12 mouse cellular contexts compared by ENCODE assay signal in the genomic region with DNA sequence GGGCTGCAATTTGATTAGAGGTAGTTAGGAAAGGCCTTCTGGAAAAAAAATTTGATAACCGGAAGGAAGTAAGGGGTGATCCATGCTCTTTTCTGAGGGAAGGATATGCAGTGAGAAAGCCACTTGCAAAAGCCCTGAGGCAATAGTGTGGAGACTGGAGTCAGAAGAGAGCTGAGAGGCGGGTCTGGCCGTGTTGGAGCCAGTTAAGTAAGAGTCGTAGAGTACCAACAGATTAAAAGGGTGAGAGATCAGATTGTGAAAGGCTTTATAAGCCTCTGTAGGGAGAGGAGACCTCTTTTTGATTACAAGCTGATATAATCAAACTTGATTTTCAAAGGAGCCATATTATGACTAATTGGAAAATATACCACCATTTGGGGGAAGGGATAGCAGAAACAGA. TPM values are rescaled to one million over a fixed set of nuclear protein-coding genes. Genes with fewer than 3 reads are reported as not detected.
DNase-seq lines count a peak whose midpoint lies in the region; ATAC-seq and TF ChIP-seq lines count a peak whose summit lies in the region.
"Had no signal": no experiment of that assay in that cellular context is flagged by ENCODE, and none has a peak within 500 bp of the region (broad histone marks: within the 10 kb centered on the region; RNA-seq: fewer than 3 reads in every experiment).

No protein-coding gene starts in this region.

- TF ChIP-seq EP300 in stomach, postnatal 0 days (optimal IDR thresholded peaks at IDR 0.05): no peak

- no peak overlapping the region for H3K4me3 ChIP-seq in hindbrain, embryonic 14.5 days (replicated peaks; ENCODE audit: low read length)
- H3K4me3 ChIP-seq in hindbrain, embryonic 10.5 days: no peak overlapping the region
- no peak overlapping the region for H3K4me3 ChIP-seq in stomach, embryonic 15.5 days (replicated peaks)
- no peak overlapping the region for H3K4me3 ChIP-seq in stomach, postnatal 0 days (ENCODE audit: low read depth, low read length)
- H3K4me3 ChIP-seq in lung, embryonic 16.5 days (ENCODE audit: low read length): no peak overlapping the region
- H3K4me3 ChIP-seq: neural tube, embryonic 12.5 days had no signal

- H3K4me1 ChIP-seq in hindbrain, embryonic 14.5 days (replicated peaks; ENCODE audit: control insufficient read depth, insufficient read depth, low read length): peaks cover 6% of the 10 kb centered on the region
- H3K4me1 ChIP-seq in hindbrain, embryonic 10.5 days (replicated peaks): peaks cover 5% of the 10 kb centered on the region
- H3K4me1 ChIP-seq in stomach, embryonic 15.5 days: no peaks in the 10 kb centered on the region; the same call in 1 of the 2 replicates
- H3K4me1 ChIP-seq in stomach, postnatal 0 days (replicated peaks; ENCODE audit: control insufficient read depth, insufficient read depth): no peaks in the 10 kb centered on the region
- H3K4me1 ChIP-seq in lung, embryonic 16.5 days (replicated peaks; ENCODE audit: control insufficient read depth, insufficient read depth, low read length): peaks cover 8% of the 10 kb centered on the region

- H3K27me3 ChIP-seq in hindbrain, embryonic 14.5 days (ENCODE audit: control insufficient read depth, insufficient read depth, low read length): no peaks in the 10 kb centered on the region
- no peaks in the 10 kb centered on the region for H3K27me3 ChIP-seq in hindbrain, embryonic 10.5 days (ENCODE audit: insufficient read depth, poor library complexity, severe bottlenecking)
- no peaks in the 10 kb centered on the region for H3K27me3 ChIP-seq in stomach, embryonic 15.5 days (replicated peaks)
- H3K27me3 ChIP-seq in stomach, postnatal 0 days (ENCODE audit: control insufficient read depth, insufficient read depth, low read length): no peaks in the 10 kb centered on the region
- no peaks in the 10 kb centered on the region for H3K27me3 ChIP-seq in lung, embryonic 16.5 days (ENCODE audit: control insufficient read depth, insufficient read depth, low read depth, low read length)
- H3K27me3 ChIP-seq: limb, embryonic 13.5 days; neural tube, embryonic 12.5 days had no signal

- ATAC-seq in hindbrain, embryonic 14.5 days (ENCODE audit: low FRiP score): no peak
- no peak for ATAC-seq in stomach, embryonic 15.5 days (ENCODE audit: insufficient read depth, low FRiP score, low read depth)
- no peak for ATAC-seq in stomach, postnatal 0 days (ENCODE audit: low FRiP score, low TSS enrichment)
- no peak for ATAC-seq in lung, embryonic 16.5 days (ENCODE audit: low read depth)
- ATAC-seq in inflammation-experienced regulatory T-cells, adult 6 months: no peak

- TF ChIP-seq CTCF in stomach, postnatal 0 days (IDR thresholded peaks at IDR 0.05; ENCODE audit: low read depth): no peak

- H3K27ac ChIP-seq in hindbrain, embryonic 14.5 days: no peak overlapping the region
- no peak overlapping the region for H3K27ac ChIP-seq in hindbrain, embryonic 10.5 days
- no peak overlapping the region for H3K27ac ChIP-seq in stomach, embryonic 15.5 days
- no peak overlapping the region for H3K27ac ChIP-seq in stomach, postnatal 0 days (replicated peaks)
- no peak overlapping the region for H3K27ac ChIP-seq in lung, embryonic 16.5 days (ENCODE audit: low read length)
- H3K27ac ChIP-seq: limb, embryonic 13.5 days; neural tube, embryonic 12.5 days had no signal

- peak overlapping the region; percentile 88; the same call in 1 of the 2 replicates for H3K4me2 ChIP-seq in hindbrain, embryonic 14.5 days (replicated peaks)
- 0 out of 2 replicates have a peak overlapping the region, but pooled peaks have one; percentile 21 for H3K4me2 ChIP-seq in stomach, embryonic 15.5 days
- H3K4me2 ChIP-seq in stomach, postnatal 0 days (replicated peaks; ENCODE audit: low read depth): no peak overlapping the region
- H3K4me2 ChIP-seq in lung, embryonic 16.5 days (ENCODE audit: low read depth, low read length): peak overlapping the region; percentile 23; the same call in 1 of the 2 replicates

- no peak overlapping the region for H3K9ac ChIP-seq in hindbrain, embryonic 14.5 days
- H3K9ac ChIP-seq in stomach, embryonic 15.5 days: no peak overlapping the region
- no peak overlapping the region for H3K9ac ChIP-seq in stomach, postnatal 0 days (ENCODE audit: low read length)
- H3K9ac ChIP-seq in lung, embryonic 16.5 days (ENCODE audit: low read length): no peak overlapping the region
- H3K9ac ChIP-seq: limb, embryonic 13.5 days; neural tube, embryonic 12.5 days had no signal

- H3K9me3 ChIP-seq in hindbrain, embryonic 14.5 days (ENCODE audit: control insufficient read depth, low read length): no peaks in the 10 kb centered on the region
- no peaks in the 10 kb centered on the region for H3K9me3 ChIP-seq in hindbrain, embryonic 10.5 days
- no peaks in the 10 kb centered on the region for H3K9me3 ChIP-seq in stomach, embryonic 15.5 days
- no peaks in the 10 kb centered on the region for H3K9me3 ChIP-seq in stomach, postnatal 0 days (ENCODE audit: control insufficient read depth, low read length)
- no peaks in the 10 kb centered on the region for H3K9me3 ChIP-seq in lung, embryonic 16.5 days (ENCODE audit: control insufficient read depth, low read length)
- H3K9me3 ChIP-seq: limb, embryonic 13.5 days; neural tube, embryonic 12.5 days had no signal

- WGBS in hindbrain, embryonic 14.5 days: 74% methylated on average over 4 of the region's 4 CpGs
- WGBS in hindbrain, embryonic 10.5 days: 67% methylated on average over 4 of the region's 4 CpGs
- WGBS in stomach, embryonic 15.5 days: 51% methylated on average over 4 of the region's 4 CpGs
- WGBS in stomach, postnatal 0 days: 40% methylated on average over 4 of the region's 4 CpGs
- WGBS in lung, embryonic 16.5 days: 55% methylated on average over 4 of the region's 4 CpGs

- no peaks in the 10 kb centered on the region for H3K36me3 ChIP-seq in hindbrain, embryonic 14.5 days (replicated peaks; ENCODE audit: control insufficient read depth, insufficient read depth)
- H3K36me3 ChIP-seq in hindbrain, embryonic 10.5 days: no peaks in the 10 kb centered on the region
- no peaks in the 10 kb centered on the region for H3K36me3 ChIP-seq in stomach, embryonic 15.5 days
- H3K36me3 ChIP-seq in stomach, postnatal 0 days (ENCODE audit: control insufficient read depth, insufficient read depth, low read length): no peaks in the 10 kb centered on the region
- no peaks in the 10 kb centered on the region for H3K36me3 ChIP-seq in lung, embryonic 16.5 days (ENCODE audit: control insufficient read depth, insufficient read depth, low read length)
- H3K36me3 ChIP-seq: limb, embryonic 13.5 days; neural tube, embryonic 12.5 days had no signal

- DNase-seq in hindbrain, embryonic 14.5 days (ENCODE audit: low spot score): no peak
- DNase-seq in hindbrain, embryonic 10.5 days (ENCODE audit: low spot score): no peak
- no peak for DNase-seq in stomach, postnatal 0 days (ENCODE audit: low spot score)
- no peak for DNase-seq in layer of hippocampus, postnatal 14 days (ENCODE audit: low spot score in 2 of 2)
- DNase-seq in spleen, adult 18-20 months: no peak
- DNase-seq: cerebellum, adult 2 months; kidney, postnatal 4 days had no signal

RNA-seq across cellular contexts. Expression of gene Lyst, which starts 1.7 kb away (rescaled TPM):
- polyA plus RNA-seq in hindbrain, embryonic 14.5 days (2014; fragmentation: Nextera tagmentation; extraction: Ambion mirVana): 5.0 and 6.3 TPM in 2 replicates
- polyA plus RNA-seq in hindbrain, embryonic 10.5 days (2016; fragmentation: Nextera tagmentation; extraction: Ambion mirVana): 3.3 and 4.0 TPM in 2 replicates
- polyA plus RNA-seq in stomach, embryonic 15.5 days (2015; fragmentation: Nextera tagmentation; extraction: Ambion mirVana): 6.0 and 6.6 TPM in 2 replicates
- 2.0 and 2.6 TPM in 2 replicates for polyA plus RNA-seq in stomach, postnatal 0 days (2015; fragmentation: Nextera tagmentation; extraction: Ambion mirVana)
- 5.4 and 6.1 TPM in 2 replicates for polyA plus RNA-seq in lung, embryonic 16.5 days (2015; fragmentation: Nextera tagmentation; extraction: Ambion mirVana)
- polyA plus RNA-seq in inflammation-experienced regulatory T-cells, adult 6 months (2017; shearing (Covaris generic)): 10 to 100 TPM; 13.9 to 18.7 (median 14.4) TPM
- total RNA-seq in layer of hippocampus, postnatal 14 days (2021): 10 to 100 TPM; 60.7 to 67.4 TPM
